Mouse (Mus musculus): ENCODE data around the gene Kat5. TPM values are rescaled to one million over a fixed set of nuclear protein-coding genes. Genes with fewer than 3 reads are reported as not detected.

Kat5 gene
- polyA plus RNA-seq, 1 experiment from 2014 or later = 37.4 TPM

DNA sequence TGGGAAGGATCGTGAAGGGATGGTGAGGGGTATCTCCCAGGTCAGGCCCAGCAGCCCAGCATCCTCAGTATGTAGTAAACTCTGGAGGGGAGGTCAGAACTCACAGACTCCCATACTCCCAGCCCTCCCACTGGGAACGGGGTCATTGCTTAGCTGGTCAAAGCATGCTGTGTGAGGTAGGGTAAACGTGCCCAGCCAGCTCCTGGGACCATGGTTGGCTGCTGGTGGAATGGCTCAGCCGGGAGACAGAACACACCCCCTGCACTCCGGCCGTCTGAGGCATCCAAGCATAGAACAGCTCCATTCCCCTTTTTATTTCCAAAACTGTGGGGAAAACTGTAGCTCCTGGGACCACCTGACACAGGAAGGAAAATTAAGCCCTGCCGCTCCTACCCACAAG lies 51.9 kb downstream of the Kat5 start:
- Histone ChIP-seq H3K27ac (ENCODE audit: low read depth, low read length) (peak overlapping the region; percentile 94; the same call in 1 of the 2 replicates), H3K4me1 (replicated peaks; ENCODE audit: control insufficient read depth, insufficient read depth, low read length) (peaks cover 7% of the 10 kb centered on the region; the same call in 1 of the 2 replicates), H3K9me3 (ENCODE audit: control insufficient read depth) (no peaks in the 10 kb centered on the region), H3K9ac (ENCODE audit: low read depth, low read length) (peak overlapping the region; percentile 40), H3K36me3 (ENCODE audit: control insufficient read depth, insufficient read depth) (no peaks in the 10 kb centered on the region), H3K4me2 (replicated peaks; ENCODE audit: low read depth) (peak overlapping the region; percentile 77), H3K27me3 (replicated peaks; ENCODE audit: control insufficient read depth, insufficient read depth, low read length) (peaks cover 14% of the 10 kb centered on the region; the same call in 1 of the 2 replicates), H3K4me3 (ENCODE audit: low read depth, low read length) (peak overlapping the region; percentile 58)
- no peak for ATAC-seq
- 30% methylated on average over 7 of the region's 7 CpGs for WGBS
- no peak for TF ChIP-seq CTCF (IDR thresholded peaks at IDR 0.05; ENCODE audit: low read depth)

DNA sequence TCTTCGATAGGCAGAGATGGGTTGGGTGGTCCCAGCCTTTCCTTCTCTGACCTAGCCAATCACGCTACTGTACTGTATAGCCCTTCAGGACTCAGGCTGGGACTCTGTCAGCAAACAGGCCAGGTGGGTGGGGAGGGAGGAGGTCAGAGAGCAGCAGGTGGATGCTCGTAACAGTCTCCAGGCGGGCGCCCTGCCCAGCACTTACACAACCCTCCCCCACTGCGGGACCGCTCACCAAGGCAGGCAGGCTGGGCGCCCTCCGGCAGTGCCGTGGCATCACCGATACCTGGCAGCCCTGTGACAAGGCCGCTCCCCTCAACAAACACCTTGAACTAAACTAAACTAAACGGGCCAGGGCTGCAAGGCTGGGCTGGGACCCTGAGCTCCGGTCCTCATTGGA lies 55.8 kb downstream of the Kat5 start:
- no peak overlapping the region for H3K4me3 ChIP-seq (ENCODE audit: low read depth, low read length)
- H3K4me1 ChIP-seq (replicated peaks; ENCODE audit: control insufficient read depth, insufficient read depth, low read length) = peaks cover 4% of the 10 kb centered on the region; the same call in 1 of the 2 replicates
- H3K36me3 ChIP-seq (ENCODE audit: control insufficient read depth, insufficient read depth) = peaks cover 19% of the 10 kb centered on the region
- H3K9me3 ChIP-seq (ENCODE audit: control insufficient read depth) = no peaks in the 10 kb centered on the region
- H3K27ac ChIP-seq (ENCODE audit: low read depth, low read length) = peak overlapping the region; percentile 91
- H3K4me2 ChIP-seq (replicated peaks; ENCODE audit: low read depth) = peak overlapping the region; percentile 52
- 42% methylated on average over 14 of the region's 14 CpGs for WGBS
- peak overlapping the region; percentile 26; the same call in 1 of the 2 replicates for H3K9ac ChIP-seq (ENCODE audit: low read depth, low read length)
- peak; percentile 85 for ATAC-seq
- peaks cover 8% of the 10 kb centered on the region; the same call in 1 of the 2 replicates for H3K27me3 ChIP-seq (replicated peaks; ENCODE audit: control insufficient read depth, insufficient read depth, low read length)
- TF ChIP-seq CTCF (IDR thresholded peaks at IDR 0.05; ENCODE audit: low read depth) = no peak

DNA sequence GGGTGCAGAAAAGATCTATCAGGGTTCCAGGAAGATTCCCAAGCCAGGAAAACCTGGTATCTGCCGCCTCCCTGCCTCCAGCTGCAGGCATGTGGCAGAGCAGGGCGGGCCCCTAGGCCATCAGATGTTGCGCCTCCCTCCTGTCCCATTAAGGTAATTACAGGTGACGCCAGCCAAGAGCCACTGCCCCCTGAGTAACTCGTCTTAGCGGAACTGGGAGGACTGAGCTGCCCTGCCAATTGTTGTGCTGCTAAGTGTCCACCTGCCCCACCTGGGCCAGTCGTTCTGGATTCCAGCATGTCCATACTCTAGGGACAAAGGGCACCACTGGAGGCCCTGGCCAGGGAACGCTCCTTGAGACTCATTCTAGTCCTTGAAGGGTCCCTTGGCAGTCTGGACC lies 56.2 kb downstream of the Kat5 start:
- peaks cover 19% of the 10 kb centered on the region for H3K36me3 ChIP-seq (ENCODE audit: control insufficient read depth, insufficient read depth)
- peak overlapping the region; percentile 26; the same call in 1 of the 2 replicates for H3K9ac ChIP-seq (ENCODE audit: low read depth, low read length)
- H3K27me3 ChIP-seq (replicated peaks; ENCODE audit: control insufficient read depth, insufficient read depth, low read length) = 0 out of 2 replicates have a peak, but pooled peaks cover 4% of the 10 kb centered on the region
- peak; percentile 52 for TF ChIP-seq CTCF (IDR thresholded peaks at IDR 0.05; ENCODE audit: low read depth)
- H3K4me3 ChIP-seq (ENCODE audit: low read depth, low read length) = no peak overlapping the region
- peaks cover 4% of the 10 kb centered on the region; the same call in 1 of the 2 replicates for H3K4me1 ChIP-seq (replicated peaks; ENCODE audit: control insufficient read depth, insufficient read depth, low read length)
- H3K27ac ChIP-seq (ENCODE audit: low read depth, low read length) = peak overlapping the region; percentile 91
- WGBS = 36% methylated on average over 8 of the region's 8 CpGs
- H3K9me3 ChIP-seq (ENCODE audit: control insufficient read depth) = no peaks in the 10 kb centered on the region
- peak overlapping the region; percentile 52 for H3K4me2 ChIP-seq (replicated peaks; ENCODE audit: low read depth)
- ATAC-seq = peak; percentile 87

Other genes starting within 250 kb of the Kat5 start
- gene Eif1ad, start 243.5 kb downstream of the Kat5 start, polyA plus RNA-seq (2015; fragmentation: Nextera tagmentation; extraction: Ambion mirVana) = 81.2 and 88.1 TPM in 2 replicates
- gene Banf1, start 243.1 kb downstream of the Kat5 start, polyA plus RNA-seq (2015; fragmentation: Nextera tagmentation; extraction: Ambion mirVana) = 309 and 329 TPM in 2 replicates
- 53.7 and 63.0 TPM in 2 replicates for gene Sart1, start 221.5 kb downstream of the Kat5 start, polyA plus RNA-seq (2015; fragmentation: Nextera tagmentation; extraction: Ambion mirVana)
- 0.27 and 0.59 TPM in 2 replicates for gene Tsga10ip, start 207.7 kb downstream of the Kat5 start, polyA plus RNA-seq (2015; fragmentation: Nextera tagmentation; extraction: Ambion mirVana)
- 136 and 137 TPM in 2 replicates for gene Drap1, start 185.3 kb downstream of the Kat5 start, polyA plus RNA-seq (2015; fragmentation: Nextera tagmentation; extraction: Ambion mirVana)
- 33.0 and 34.2 TPM in 2 replicates for gene AI837181, start 185.1 kb downstream of the Kat5 start, polyA plus RNA-seq (2015; fragmentation: Nextera tagmentation; extraction: Ambion mirVana)
- not detected in 2 replicates for gene Fosl1, start 162.7 kb downstream of the Kat5 start, polyA plus RNA-seq (2015; fragmentation: Nextera tagmentation; extraction: Ambion mirVana)
- gene Ccdc85b, start 152.3 kb downstream of the Kat5 start, polyA plus RNA-seq (2015; fragmentation: Nextera tagmentation; extraction: Ambion mirVana) = 7.3 and 7.5 TPM in 2 replicates
- 116 and 130 TPM in 2 replicates for gene Fibp, start 149.6 kb downstream of the Kat5 start, polyA plus RNA-seq (2015; fragmentation: Nextera tagmentation; extraction: Ambion mirVana)
- gene Ctsw, start 141.7 kb downstream of the Kat5 start, polyA plus RNA-seq (2015; fragmentation: Nextera tagmentation; extraction: Ambion mirVana) = 0.85 and 0.92 TPM in 2 replicates
- 39.4 and 40.7 TPM in 2 replicates for gene Efemp2, start 136.3 kb downstream of the Kat5 start, polyA plus RNA-seq (2015; fragmentation: Nextera tagmentation; extraction: Ambion mirVana)
- 12.4 and 14.4 TPM in 2 replicates for gene Mus81, start 121.8 kb downstream of the Kat5 start, polyA plus RNA-seq (2015; fragmentation: Nextera tagmentation; extraction: Ambion mirVana)
- gene Cfl1, start 119.8 kb downstream of the Kat5 start, polyA plus RNA-seq (2015; fragmentation: Nextera tagmentation; extraction: Ambion mirVana) = 1,685 and 1,786 TPM in 2 replicates
- not detected in 2 replicates for gene 1700020D05Rik, start 106.5 kb downstream of the Kat5 start, polyA plus RNA-seq (2015; fragmentation: Nextera tagmentation; extraction: Ambion mirVana)
- gene Snx32, start 99.7 kb downstream of the Kat5 start, polyA plus RNA-seq (2015; fragmentation: Nextera tagmentation; extraction: Ambion mirVana) = 3.8 and 4.5 TPM in 2 replicates
- gene Ovol1, start 49.6 kb downstream of the Kat5 start, polyA plus RNA-seq (2015; fragmentation: Nextera tagmentation; extraction: Ambion mirVana) = 19.2 and 24.1 TPM in 2 replicates
- gene Ap5b1, start 42.2 kb downstream of the Kat5 start, polyA plus RNA-seq (2015; fragmentation: Nextera tagmentation; extraction: Ambion mirVana) = 13.0 and 15.9 TPM in 2 replicates
- gene Rnaseh2c, start 8.4 kb downstream of the Kat5 start, polyA plus RNA-seq (2015; fragmentation: Nextera tagmentation; extraction: Ambion mirVana) = 73.8 and 81.0 TPM in 2 replicates
- 28.4 and 31.9 TPM in 2 replicates for gene Rela, start 27.2 kb upstream of the Kat5 start, polyA plus RNA-seq (2015; fragmentation: Nextera tagmentation; extraction: Ambion mirVana)
- 8.2 and 9.8 TPM in 2 replicates for gene Sipa1, start 53.5 kb upstream of the Kat5 start, polyA plus RNA-seq (2015; fragmentation: Nextera tagmentation; extraction: Ambion mirVana)
- gene Map3k11, start 78.5 kb upstream of the Kat5 start, polyA plus RNA-seq (2015; fragmentation: Nextera tagmentation; extraction: Ambion mirVana) = 29.4 and 29.7 TPM in 2 replicates
- gene Pcnx3, start 78.7 kb upstream of the Kat5 start, polyA plus RNA-seq (2015; fragmentation: Nextera tagmentation; extraction: Ambion mirVana) = 9.3 and 12.7 TPM in 2 replicates
- gene Kcnk7, start 94.1 kb upstream of the Kat5 start, polyA plus RNA-seq (2015; fragmentation: Nextera tagmentation; extraction: Ambion mirVana) = 0.12 and 0.21 TPM in 2 replicates
- gene Ehbp1l1, start 116.1 kb upstream of the Kat5 start, polyA plus RNA-seq (2015; fragmentation: Nextera tagmentation; extraction: Ambion mirVana) = 49.8 and 51.0 TPM in 2 replicates
- 48.5 and 48.9 TPM in 2 replicates for gene Fam89b, start 119.4 kb upstream of the Kat5 start, polyA plus RNA-seq (2015; fragmentation: Nextera tagmentation; extraction: Ambion mirVana)
- 11.9 and 15.6 TPM in 2 replicates for gene Ltbp3, start 130.7 kb upstream of the Kat5 start, polyA plus RNA-seq (2015; fragmentation: Nextera tagmentation; extraction: Ambion mirVana)
- gene Scyl1, start 161.2 kb upstream of the Kat5 start, polyA plus RNA-seq (2015; fragmentation: Nextera tagmentation; extraction: Ambion mirVana) = 43.8 and 48.8 TPM in 2 replicates